Mouse (Mus musculus) adipocyte (in vitro differentiated cells): ENCODE results near the gene Rbm11.

Experiments
- DNase-seq: peaks from one replicate; pipeline ENCODE4 v3.0.0-alpha.2; 2016; ENCODE audit warnings: low spot score

Rbm11 gene

DNA sequence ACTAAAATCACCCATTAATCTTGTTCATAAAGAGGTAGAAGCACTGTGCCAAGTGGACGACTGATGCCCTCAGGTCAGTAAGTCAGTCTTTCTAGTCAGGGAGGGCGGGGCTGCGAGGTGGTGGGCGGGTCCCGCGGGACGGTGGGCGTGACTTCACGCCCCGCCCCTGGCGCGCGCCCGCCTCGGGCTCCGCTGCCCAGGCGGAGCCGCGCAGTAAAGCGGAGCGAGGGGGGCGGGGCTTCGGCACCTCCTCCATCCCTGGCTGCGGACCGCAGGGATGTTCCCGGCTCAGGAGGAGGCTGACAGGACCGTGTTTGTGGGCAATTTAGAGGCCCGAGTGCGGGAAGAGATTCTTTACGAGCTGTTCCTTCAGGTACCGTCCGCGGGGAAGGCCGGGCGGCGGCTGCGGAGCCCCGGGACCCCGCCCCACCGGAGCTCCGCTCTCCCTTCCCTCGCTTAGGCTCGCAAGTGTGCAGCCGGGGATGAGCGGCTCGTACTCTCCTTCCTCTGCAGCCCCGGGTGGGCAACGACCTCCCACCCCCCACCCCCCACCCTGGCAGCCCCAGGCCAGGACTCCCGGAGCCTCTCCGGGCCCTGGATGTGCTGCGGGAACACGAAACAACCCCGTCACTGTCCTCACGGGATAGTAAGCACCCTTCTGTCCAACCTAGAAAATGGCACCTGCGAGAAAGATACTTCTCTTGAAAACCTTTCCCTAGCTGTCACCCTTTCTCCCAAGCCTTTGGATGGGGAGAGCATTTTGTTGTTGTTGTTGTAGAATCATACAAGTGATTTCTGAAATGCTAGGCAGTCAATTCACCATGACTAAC lies at the start of gene Rbm11:
TSS of gene Rbm11 (plus strand) at position 174 of the 830 bp plus-strand sequence.
- no peak for DNase-seq

DNA sequence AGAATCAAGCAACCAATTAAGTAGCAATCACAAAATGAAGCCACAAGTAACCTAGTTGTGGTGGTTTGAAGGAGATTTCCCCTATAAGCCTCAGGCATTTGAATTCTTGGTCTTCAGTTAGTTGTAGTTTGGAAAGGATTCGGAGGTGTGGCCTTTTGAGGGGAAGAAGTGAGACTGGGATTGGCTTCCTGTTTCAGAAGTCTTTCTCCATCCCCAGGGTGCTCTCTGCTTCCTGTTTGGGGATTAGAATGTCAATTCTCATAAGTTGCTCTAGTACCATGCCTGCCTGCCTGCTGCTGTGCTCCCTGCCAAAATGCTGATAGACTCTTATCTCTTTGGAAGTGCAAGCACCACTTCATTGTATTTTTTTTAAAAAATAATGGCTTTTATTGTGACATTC lies 47.3 kb upstream of the Rbm11 start:
- no peak for DNase-seq

DNA sequence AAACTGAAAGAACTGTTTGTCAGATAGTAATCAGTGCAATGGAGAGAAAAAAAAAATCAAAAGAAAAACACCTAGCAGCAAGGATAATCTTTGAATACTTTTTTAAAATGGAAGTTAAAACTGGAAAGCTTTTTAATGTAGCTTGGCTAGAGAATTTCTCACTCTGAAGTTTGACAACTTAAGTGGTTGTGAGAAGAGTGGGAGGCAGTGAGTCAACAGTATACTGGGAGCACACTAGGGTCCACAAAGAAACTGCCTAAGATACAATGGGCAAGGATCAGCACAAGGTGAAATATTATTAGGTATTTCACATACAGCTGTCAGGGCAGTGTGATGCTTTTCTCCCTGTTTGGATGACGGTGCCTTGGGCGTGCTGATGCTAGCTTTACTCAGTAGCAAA lies 29.7 kb upstream of the Rbm11 start:
- DNase-seq: no peak

DNA sequence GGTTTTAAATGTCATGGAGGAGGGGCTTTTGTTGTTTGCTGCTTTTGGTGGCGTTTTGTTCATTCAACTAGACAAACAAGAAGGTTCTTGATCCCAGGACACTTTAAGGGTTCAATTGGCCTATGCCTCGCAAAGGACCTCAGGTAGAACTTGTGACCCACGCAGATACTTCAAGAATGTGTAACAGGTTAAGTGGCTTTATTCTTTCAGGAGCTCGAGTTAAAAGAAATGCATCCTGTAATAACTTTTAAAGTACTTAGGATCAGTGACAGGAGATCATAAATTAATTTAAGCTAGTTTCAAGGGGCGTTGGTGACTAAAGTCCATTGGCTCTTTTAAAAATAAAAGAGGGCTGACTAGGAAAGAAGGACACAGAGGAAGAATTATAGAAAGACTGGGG lies 10.4 kb upstream of the Rbm11 start:
- DNase-seq: no peak

DNA sequence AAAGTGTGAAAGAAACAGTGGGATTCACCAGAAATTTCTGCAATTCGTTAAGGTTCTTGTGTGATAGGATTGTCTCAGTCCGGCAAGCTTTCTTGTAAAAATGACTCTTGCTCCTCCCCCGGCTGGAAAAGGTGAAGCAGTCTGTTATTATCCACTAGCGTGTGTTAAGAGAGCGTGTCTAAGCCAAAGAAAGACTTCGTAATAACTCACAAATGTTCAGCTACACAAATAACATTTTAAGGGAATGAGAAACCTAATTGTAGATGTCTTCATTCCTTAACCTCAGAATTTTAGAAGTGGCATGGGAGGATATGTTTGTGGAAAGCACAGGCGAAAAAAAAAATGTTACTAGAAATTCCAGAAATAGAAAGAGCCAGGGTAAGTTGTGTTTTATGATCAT lies 6.7 kb upstream of the Rbm11 start, which contains the start of gene Lipi:
TSS of gene Lipi (minus strand) at position 101 of the 400 bp plus-strand sequence.
- no peak for DNase-seq

DNA sequence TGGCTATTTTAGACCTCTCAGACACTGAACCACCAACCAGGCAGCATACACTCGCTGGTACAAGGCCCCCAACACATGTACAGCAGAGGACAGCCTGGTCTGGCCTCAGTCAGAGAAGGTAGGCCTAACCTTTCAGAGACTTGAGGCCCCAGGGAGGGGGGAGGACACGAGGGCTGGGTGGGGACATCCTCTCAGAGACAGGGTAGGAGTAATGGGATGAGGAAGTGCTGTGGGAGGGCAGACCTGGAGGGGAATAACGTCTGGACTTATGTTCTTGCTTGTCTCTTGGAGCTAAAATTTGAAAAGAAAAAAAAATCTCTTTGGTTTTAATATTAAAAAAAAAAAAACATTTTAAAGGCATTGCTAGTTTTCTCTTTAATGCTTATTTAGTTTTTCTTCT lies 6.2 kb upstream of the Rbm11 start:
- no peak for DNase-seq

DNA sequence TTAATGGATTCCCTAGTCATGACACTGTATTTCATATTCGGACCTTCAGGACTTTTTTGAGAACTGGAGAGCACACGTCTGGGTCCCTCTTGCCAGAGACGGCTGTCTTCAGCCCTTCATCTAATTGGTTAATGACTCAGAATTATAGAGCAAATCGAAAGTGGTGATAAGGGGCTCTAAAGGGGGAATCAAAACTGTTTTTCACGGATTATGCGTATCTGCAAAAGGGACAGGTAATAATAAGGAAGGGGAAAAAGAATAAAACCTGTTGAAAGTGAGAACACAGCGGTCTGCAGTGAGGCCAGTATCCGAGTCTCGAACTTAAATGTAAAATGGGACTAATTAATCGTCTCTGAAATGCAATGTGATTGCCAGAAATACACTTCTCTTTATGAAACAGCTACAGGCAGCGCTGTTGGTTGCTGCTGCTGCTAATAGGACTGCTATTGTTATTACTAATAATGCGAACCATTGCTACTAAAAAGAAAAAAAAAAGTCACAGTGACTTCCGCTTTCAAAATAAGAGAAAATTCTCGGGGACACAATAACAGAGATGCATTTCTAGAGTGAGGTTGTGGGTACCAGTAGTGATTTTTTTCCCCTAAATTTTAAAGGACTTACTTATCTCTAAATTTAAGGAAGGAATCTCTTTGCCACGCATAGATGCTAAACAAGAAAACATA lies 998 bp downstream of the Rbm11 start:
- no peak for DNase-seq

DNA sequence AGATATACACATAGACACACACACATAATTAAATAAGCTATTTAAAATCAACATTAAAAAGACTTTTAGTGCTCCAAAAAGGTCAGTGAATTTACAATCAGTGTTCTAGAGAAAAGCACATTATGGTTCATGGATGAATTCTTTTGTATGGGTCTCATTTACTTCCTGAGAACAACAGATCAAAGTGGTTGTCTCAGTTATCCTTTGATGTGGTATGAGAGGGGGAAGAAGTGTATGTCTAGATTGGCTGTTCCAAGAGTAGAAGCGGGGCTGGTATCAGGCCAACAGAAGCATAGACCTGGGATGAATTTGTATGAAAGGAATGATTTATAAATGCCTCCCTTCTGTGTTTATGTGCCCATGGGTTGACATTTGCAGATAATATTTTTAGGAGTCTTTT lies 13.8 kb downstream of the Rbm11 start:
- DNase-seq: no peak

DNA sequence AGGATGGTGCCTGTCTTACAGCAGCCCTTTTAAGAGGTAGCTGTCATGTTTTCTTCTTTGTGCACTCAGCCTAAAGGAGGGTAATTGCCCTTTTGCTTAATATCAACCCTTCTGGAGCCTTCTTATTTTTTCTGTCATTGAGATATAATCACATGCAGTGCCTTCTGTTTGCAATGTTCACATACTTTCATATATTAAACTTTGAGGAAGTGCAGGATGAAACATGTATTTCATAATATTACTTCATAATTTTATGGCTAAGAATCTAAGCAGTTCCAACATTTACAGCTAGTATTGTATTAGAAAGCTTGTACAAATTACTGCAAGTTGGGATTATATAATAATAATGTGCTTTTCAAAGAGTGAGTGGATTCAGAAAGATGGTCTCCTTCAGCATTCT lies 19.9 kb downstream of the Rbm11 start:
- DNase-seq: no peak

DNA sequence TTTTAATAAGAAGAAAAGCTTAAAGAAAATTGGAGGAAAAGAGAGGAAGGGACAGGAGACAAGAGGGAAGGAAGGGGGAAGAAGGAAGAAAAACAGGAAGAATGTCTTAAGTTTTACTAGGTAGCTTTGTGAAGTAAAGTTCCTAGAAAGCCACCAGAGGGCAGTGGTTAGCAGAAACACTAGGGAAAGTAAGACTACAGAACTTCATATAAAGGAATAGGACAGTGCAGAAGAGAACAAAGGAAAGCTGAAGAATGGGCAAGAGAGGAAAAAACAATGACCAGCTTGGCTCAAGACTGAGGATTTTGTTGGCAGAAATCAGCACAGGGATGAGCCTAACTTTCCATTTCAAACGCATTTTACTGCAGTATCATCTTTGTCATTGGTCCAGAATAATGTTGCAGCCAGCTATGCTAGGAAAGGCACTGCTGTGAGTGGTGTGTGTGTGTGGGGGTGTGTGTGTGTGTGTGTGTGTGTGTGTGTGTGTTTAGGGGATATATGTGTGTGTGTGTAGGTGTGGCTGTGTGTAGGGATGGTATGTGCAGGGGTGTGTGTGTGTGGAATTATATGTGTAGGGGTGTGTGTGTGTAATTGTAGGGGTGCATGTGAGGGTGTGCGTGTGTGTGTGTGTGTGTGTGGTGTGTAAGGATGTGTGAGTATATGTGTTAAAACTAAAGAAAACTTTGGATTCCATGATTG lies 25.2 kb downstream of the Rbm11 start:
- DNase-seq: peak; percentile 73

DNA sequence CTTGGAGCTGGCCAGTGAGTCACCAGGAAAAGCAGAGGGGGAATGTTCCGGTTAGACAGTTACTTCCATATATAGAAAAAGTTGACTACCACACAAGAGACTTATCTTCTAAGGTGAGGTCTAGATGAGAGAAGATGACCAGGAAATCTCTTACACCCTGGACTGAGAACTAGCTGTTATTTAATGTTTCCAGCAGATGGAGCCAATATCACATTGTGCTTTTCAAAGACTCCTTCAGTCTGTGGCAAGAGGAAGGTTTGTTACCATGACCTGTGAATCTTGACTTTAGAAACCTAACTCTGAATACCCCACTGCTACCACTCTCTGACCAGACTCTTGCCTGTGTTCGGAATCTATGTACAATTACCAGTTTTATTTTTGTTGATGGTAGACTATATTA lies 35.2 kb downstream of the Rbm11 start:
- no peak for DNase-seq
